Mouse (Mus musculus) hindbrain, embryonic 11.5 days (tissue): ENCODE results near the gene E2f7. TPM values are rescaled to one million over a fixed set of nuclear protein-coding genes. Genes with fewer than 3 reads are reported as not detected.

Source experiments
- polyA plus RNA-seq: library from polyadenylated mRNA; unstranded; fragments of >200 nt; fragmentation: Nextera tagmentation; extraction: Ambion mirVana; gene quantifications from 2 replicates; pipeline ENCODE4 v1.2.1, GENCODE M21; 2014

E2f7 gene
- polyA plus RNA-seq, 1 experiment from 2014 or later: 30.8 TPM

Other genes with a start within 250 kb of the E2f7 start
- gene Csrp2, start 174.3 kb downstream of the E2f7 start, polyA plus RNA-seq: 150 and 156 TPM in 2 replicates